Mouse (Mus musculus) forebrain, postnatal 0 days (tissue): ENCODE measurements around the gene Sh3rf3. TPM values are rescaled to one million over a fixed set of nuclear protein-coding genes. Genes with fewer than 3 reads are reported as not detected.

Source experiments
- ATAC-seq: fragments of 200-750 bp; cut with Nextera tagmentation; 2 replicates; pipeline ENCODE4 v1.8.0; 2017; ENCODE audit warnings: mild to moderate bottlenecking, moderate library complexity
- DNase-seq: peaks from one replicate; pipeline ENCODE4 v3.0.0-alpha.2; 2015
- H3K27ac ChIP-seq: fragments of 300-500 bp; sonication (generic); 2 replicates; pipeline ENCODE4 v1.5.1; 2014; ENCODE audit warnings: low read depth, mild to moderate bottlenecking, antibody characterized with exemption, low read length, moderate library complexity, mixed read lengths
- H3K27me3 ChIP-seq: fragments of 300-500 bp; sonication (generic); 2 replicates; pipeline ENCODE4 v1.6.1; 2014; ENCODE audit warnings: mild to moderate bottlenecking, low read length, mixed read lengths; ENCODE audit not compliant: insufficient read depth
- H3K36me3 ChIP-seq: fragments of 300-500 bp; sonication (generic); 2 replicates; pipeline ENCODE4 v1.6.1; 2014; ENCODE audit warnings: mild to moderate bottlenecking, moderate library complexity; ENCODE audit not compliant: insufficient read depth
- H3K4me1 ChIP-seq: fragments of 300-500 bp; sonication (generic); 2 replicates; pipeline ENCODE4 v1.6.1; 2014; ENCODE audit warnings: antibody characterized with exemption; ENCODE audit not compliant: insufficient read depth
- H3K4me2 ChIP-seq: fragments of 300-500 bp; sonication (generic); 2 replicates; pipeline ENCODE4 v1.6.1; 2014; ENCODE audit warnings: low read depth, mild to moderate bottlenecking, moderate library complexity
- H3K4me3 ChIP-seq: fragments of 300-500 bp; sonication (generic); 2 replicates; pipeline ENCODE4 v1.5.1; 2014; ENCODE audit warnings: low read depth, low read length, mixed read lengths
- H3K9ac ChIP-seq: fragments of 300-500 bp; sonication (generic); 2 replicates; pipeline ENCODE4 v1.6.1; 2014; ENCODE audit warnings: mild to moderate bottlenecking
- H3K9me3 ChIP-seq: fragments of 300-500 bp; sonication (generic); 2 replicates; pipeline ENCODE4 v1.6.1; 2016; ENCODE audit warnings: low read length
- CTCF ChIP-seq: sonication (generic); IDR thresholded peaks from 2 replicates; pipeline ENCODE4 v1.5.1; 2016; ENCODE audit warnings: antibody characterized with exemption, control low read depth, low read depth
- WGBS: fragments of 180-500 bp; shearing (Covaris S2); extraction: QIAGEN DNeasy Blood & Tissue Kit; methylation state at CpG from one replicate; pipeline ENCODE4 v1.1.7; 2014; 5-methylcytosine and 5-hydroxymethylcytosine counted together
- polyA plus RNA-seq: library from polyadenylated mRNA; unstranded; fragments of >200 nt; fragmentation: Nextera tagmentation; extraction: Ambion mirVana; gene quantifications from 2 replicates; pipeline ENCODE4 v1.2.1, GENCODE M21; 2015
- total RNA-seq: library from RNA; depleted of rRNA; stranded (reverse); fragments of >200 nt; gene quantifications from 2 replicates; pipeline ENCODE4 v1.2.3, GENCODE M21; 2014

Sh3rf3 gene
- total and polyA plus RNA-seq, 2 experiments from 2014 or later: 10.1 to 38.1 TPM

DNA sequence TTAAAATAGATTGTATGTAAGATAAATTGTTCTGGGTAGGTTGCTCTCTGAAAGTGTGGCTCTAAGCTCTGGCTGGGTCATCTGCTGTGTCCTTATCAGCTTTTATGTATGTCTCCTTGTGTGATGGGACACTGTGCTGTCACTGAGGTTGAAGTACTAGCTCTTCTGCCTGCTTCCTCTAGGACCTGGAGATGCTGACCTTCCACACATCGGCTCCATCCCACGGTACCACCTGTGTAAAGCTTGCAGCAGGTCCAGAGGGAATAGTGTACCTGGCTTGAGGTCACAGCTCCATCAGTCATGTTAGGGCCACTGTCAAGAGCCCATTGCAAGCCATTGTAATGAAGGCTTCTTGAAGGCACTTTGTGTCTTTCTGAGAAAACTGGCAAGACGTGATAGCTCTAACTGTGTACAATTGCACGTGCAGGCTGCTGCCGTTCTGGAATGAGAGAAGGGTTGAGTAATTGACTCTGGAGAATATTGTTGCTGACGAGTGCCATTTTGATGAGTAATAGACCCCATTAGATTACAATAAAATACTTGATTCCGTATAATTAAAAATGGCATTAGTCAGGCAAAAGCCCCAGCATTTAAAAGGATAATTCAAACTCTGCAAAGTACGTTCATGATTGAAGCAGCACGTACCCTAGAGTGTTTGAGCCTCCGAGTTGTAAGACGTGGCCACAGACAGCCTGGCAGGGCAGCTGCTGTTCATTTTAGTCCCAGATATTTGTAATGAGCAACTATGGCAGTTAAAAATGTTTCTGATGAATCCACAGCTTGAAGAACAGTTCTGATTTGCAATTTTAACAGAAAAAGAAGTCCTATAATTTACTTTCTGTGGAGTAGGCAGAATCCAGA, 16.3 kb downstream of the Sh3rf3 start:
- 52% methylated on average over 11 of the region's 11 CpGs for WGBS

GRCm38 (mm10) chr10:58833146-58833545, 20.0 kb downstream of the Sh3rf3 start:
- ATAC-seq (no peak), DNase-seq (no peak)
- no peak overlapping the region for H3K9ac ChIP-seq
- H3K27ac ChIP-seq: no peak overlapping the region
- H3K9me3 ChIP-seq: no peaks in the 10 kb centered on the region
- peaks cover 7% of the 10 kb centered on the region; the same call in 1 of the 2 replicates for H3K4me1 ChIP-seq
- no peak overlapping the region for H3K4me2 ChIP-seq
- TF ChIP-seq CTCF: no peak
- no peaks in the 10 kb centered on the region for H3K27me3 ChIP-seq
- WGBS: 65% methylated on average over 3 of the region's 3 CpGs
- H3K4me3 ChIP-seq: no peak overlapping the region
- H3K36me3 ChIP-seq: no peaks in the 10 kb centered on the region

More for the DNA sequence above, 16.3 kb downstream of the Sh3rf3 start:
- Histone ChIP-seq H3K27ac (peak overlapping the region; percentile 36; the same call in 1 of the 2 replicates), H3K4me3 (no peak overlapping the region), H3K4me2 (no peak overlapping the region), H3K36me3 (no peaks in the 10 kb centered on the region), H3K9me3 (no peaks in the 10 kb centered on the region), H3K9ac (no peak overlapping the region), H3K27me3 (no peaks in the 10 kb centered on the region), H3K4me1 (peaks cover 7% of the 10 kb centered on the region; the same call in 1 of the 2 replicates)
- DNase-seq (peak; percentile 55), ATAC-seq (peak; percentile 78)
- TF ChIP-seq CTCF: no peak

DNA sequence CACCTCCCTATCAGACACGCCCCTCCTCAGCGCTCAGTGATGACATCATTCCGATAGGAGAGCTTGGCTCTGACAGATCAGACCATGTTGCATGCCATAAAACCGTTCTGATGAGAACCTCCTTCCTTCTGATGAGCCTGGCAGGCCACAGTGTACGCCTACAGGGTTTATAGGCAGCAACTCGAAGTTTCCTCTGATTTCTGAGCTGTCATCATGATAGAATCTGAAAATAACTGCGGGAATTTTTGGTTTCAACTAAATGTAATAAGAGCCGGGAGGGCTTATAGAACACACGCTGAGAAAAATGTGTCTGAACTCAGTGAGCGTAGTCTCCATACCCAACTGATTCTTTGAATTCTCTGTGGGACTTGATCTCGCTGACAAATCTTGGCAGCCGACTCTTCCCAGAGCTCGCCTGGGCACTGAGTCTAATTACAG, 20.6 kb downstream of the Sh3rf3 start:
- no peak for TF ChIP-seq CTCF
- 32% methylated on average over 13 of the region's 13 CpGs for WGBS
- Histone ChIP-seq H3K4me2 (no peak overlapping the region), H3K9me3 (no peaks in the 10 kb centered on the region), H3K36me3 (no peaks in the 10 kb centered on the region), H3K27me3 (no peaks in the 10 kb centered on the region), H3K27ac (peak overlapping the region; percentile 2; the same call in 1 of the 2 replicates), H3K9ac (no peak overlapping the region), H3K4me1 (peaks cover 7% of the 10 kb centered on the region; the same call in 1 of the 2 replicates), H3K4me3 (no peak overlapping the region)
- ATAC-seq (peak; percentile 70), DNase-seq (peak; percentile 53)

- Histone ChIP-seq H3K9ac (no peak overlapping the region), H3K27me3 (no peaks in the 10 kb centered on the region), H3K4me3 (no peak overlapping the region), H3K4me1 (peaks cover 4% of the 10 kb centered on the region; the same call in 1 of the 2 replicates), H3K27ac (no peak overlapping the region), H3K36me3 (no peaks in the 10 kb centered on the region), H3K9me3 (no peaks in the 10 kb centered on the region), H3K4me2 (no peak overlapping the region)
- ATAC-seq (no peak), DNase-seq (no peak)
- 78% methylated on average over 3 of the region's 3 CpGs for WGBS
- no peak for TF ChIP-seq CTCF
These were observed 23.2 kb downstream of the Sh3rf3 start for GRCm38 (mm10) chr10:58836391-58836790.

DNA sequence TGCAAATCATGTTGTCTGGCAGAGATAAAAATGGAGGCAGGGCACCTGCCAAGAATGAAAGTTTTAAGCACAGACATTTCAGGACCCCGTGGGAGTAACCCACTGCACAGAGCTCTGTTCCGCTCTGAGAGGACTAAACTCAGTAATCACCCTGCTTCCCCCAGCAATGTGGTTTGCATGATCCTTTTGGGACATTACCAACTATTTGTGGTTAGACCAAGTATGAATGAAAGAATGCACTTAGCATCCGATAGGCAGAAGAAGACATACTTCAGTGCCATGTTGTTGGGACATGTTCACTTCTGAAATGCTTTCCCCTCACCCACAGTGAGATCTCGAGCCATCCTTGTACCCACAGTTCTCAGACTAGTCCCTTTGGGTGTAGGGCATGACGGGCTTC, 24.3 kb downstream of the Sh3rf3 start:
- H3K4me3 ChIP-seq: no peak overlapping the region
- no peak for TF ChIP-seq CTCF
- WGBS: 95% methylated on average over 5 of the region's 5 CpGs
- no peak overlapping the region for H3K27ac ChIP-seq
- DNase-seq (no peak), ATAC-seq (no peak)
- H3K36me3 ChIP-seq: no peaks in the 10 kb centered on the region
- no peaks in the 10 kb centered on the region for H3K27me3 ChIP-seq
- no peaks in the 10 kb centered on the region for H3K9me3 ChIP-seq
- no peak overlapping the region for H3K4me2 ChIP-seq
- peaks cover 4% of the 10 kb centered on the region; the same call in 1 of the 2 replicates for H3K4me1 ChIP-seq
- H3K9ac ChIP-seq: no peak overlapping the region

GRCm38 (mm10) chr10:58841945-58842344, 28.8 kb downstream of the Sh3rf3 start:
- Histone ChIP-seq H3K36me3 (no peaks in the 10 kb centered on the region), H3K27ac (no peak overlapping the region), H3K9ac (no peak overlapping the region), H3K4me2 (no peak overlapping the region), H3K4me1 (no peaks in the 10 kb centered on the region), H3K9me3 (no peaks in the 10 kb centered on the region), H3K27me3 (no peaks in the 10 kb centered on the region), H3K4me3 (no peak overlapping the region)
- no peak for ATAC-seq
- WGBS: 88% methylated on average over 3 of the region's 3 CpGs
- no peak for TF ChIP-seq CTCF
- no peak for DNase-seq

- Histone ChIP-seq H3K4me1 (no peaks in the 10 kb centered on the region), H3K9ac (no peak overlapping the region), H3K27ac (no peak overlapping the region), H3K4me3 (no peak overlapping the region), H3K27me3 (no peaks in the 10 kb centered on the region), H3K36me3 (no peaks in the 10 kb centered on the region), H3K9me3 (no peaks in the 10 kb centered on the region), H3K4me2 (no peak overlapping the region)
- 91% methylated on average over 8 of the region's 8 CpGs for WGBS
- no peak for DNase-seq
- ATAC-seq: no peak
- no peak for TF ChIP-seq CTCF
These were observed 29.9 kb downstream of the Sh3rf3 start for GRCm38 (mm10) chr10:58843100-58843499.
